Mouse (Mus musculus) right cerebral cortex, postnatal 14 days (tissue): ENCODE data around the gene Chil1.

ENCODE experiments used
- DNase-seq: peaks from one replicate; pipeline ENCODE4 v3.0.0; 2022

Chil1 gene

GRCm38 (mm10) chr1:134232778-134233531, 51.0 kb downstream of the Chil1 start:
- DNase-seq: peak; percentile 71

GRCm38 (mm10) chr1:134233681-134234454, 51.9 kb downstream of the Chil1 start:
- no peak for DNase-seq

GRCm38 (mm10) chr1:134234455-134235390, 52.7 kb downstream of the Chil1 start:
- peak; percentile 70 for DNase-seq

GRCm38 (mm10) chr1:134235391-134235921, 53.5 kb downstream of the Chil1 start, which contains the start of gene Adora1:
Gene Adora1, minus strand, starts transcription at chr1:134235431.
- DNase-seq: no peak

- no peak for DNase-seq
These were observed 54.2 kb downstream of the Chil1 start for GRCm38 (mm10) chr1:134236142-134236541.

GRCm38 (mm10) chr1:134237438-134237837, 55.5 kb downstream of the Chil1 start:
- DNase-seq: no peak
